Mouse (Mus musculus): ENCODE data around the gene Prl8a1.

Gene Prl8a1

DNA sequence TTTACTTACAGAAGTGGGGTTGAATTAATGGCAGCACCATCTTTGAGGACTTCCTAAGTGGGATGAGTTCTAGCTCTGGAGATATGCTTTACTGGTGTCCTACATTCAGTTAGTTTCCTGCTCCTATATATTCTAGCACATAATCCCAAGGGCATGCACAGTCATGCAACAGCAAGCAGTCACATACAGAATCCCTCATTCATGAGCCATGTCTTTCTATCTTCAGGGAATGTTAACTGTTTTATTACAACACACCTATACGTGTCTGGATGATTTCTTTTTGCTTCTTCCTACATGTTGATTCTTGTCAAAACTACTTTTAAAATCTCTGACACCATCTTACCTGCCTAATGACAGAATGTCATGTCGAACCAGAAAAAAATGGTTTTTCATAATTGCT, at the start of gene Prl8a1:
Gene Prl8a1, minus strand, starts transcription at position 101 of the 400 bp plus-strand sequence.
- DNase-seq = no peak

GRCm38 (mm10) chr13:27610482-27610881, 28.5 kb upstream of the Prl8a1 start, which contains the start of gene Prl7b1:
Gene Prl7b1 (minus strand): TSS chr13:27610582.
- no peak for DNase-seq

DNA sequence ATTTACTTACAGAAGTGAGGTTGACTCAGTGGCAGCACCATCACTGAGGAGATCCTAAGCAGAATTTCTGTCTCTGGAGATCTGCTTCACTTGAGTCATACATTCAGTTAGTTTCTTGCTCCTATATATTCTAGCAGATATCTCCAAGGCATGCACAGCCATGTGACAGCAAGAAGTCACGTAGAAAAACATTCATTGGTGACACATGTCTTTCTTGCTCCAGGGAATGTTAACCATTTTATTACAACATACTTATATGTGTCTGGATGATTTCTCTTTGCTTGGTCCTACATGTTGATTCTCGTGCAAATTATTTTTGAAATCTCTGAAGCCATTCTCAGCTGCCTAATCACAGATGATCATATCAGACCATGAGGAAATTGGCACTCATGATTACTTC, 17.5 kb downstream of the Prl8a1 start, which contains the start of gene Prl8a9:
Gene Prl8a9, minus strand, starts transcription at position 101 of the 400 bp plus-strand sequence.
- no peak for DNase-seq

DNA sequence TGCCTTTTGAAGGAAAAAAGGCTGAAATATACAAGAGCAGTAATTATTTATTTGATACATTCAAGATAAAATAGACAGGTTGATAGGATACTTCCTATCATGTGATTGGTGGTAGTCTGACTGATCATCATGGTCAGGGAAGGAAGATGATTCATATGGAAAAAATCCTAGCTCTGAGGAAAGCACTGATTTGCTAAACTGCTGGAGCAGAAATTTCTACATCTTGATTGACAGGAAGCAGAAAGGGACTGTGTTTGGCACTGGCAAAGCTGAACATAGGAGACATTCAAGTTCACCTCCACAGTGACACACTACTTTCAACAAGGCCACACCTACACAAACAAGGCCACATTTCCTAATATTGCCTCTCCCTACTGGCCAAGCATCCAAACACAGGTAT, 28.6 kb downstream of the Prl8a1 start:
- DNase-seq = no peak

Measured in cerebellum, adult 18-20 months (tissue).